Mouse (Mus musculus) embryonic facial prominence, embryonic 14.5 days (tissue): ENCODE data around the gene Cyba. TPM values are rescaled to one million over a fixed set of nuclear protein-coding genes. Genes with fewer than 3 reads are reported as not detected.

Source experiments
- ATAC-seq: fragments of 200-750 bp; cut with Nextera tagmentation; 2 replicates; pipeline ENCODE4 v1.8.0; 2017; ENCODE audit warnings: low read depth, moderate number of reproducible peaks, moderate TSS enrichment
- DNase-seq: peaks from one replicate; pipeline ENCODE4 v3.0.0-alpha.2; 2015; ENCODE audit warnings: low spot score
- H3K27ac ChIP-seq: fragments of 300-500 bp; sonication (generic); replicated peaks from 2 replicates; pipeline ENCODE4 v1.5.1; 2014; ENCODE audit warnings: low read depth, mild to moderate bottlenecking, low read length, moderate library complexity
- H3K27me3 ChIP-seq: fragments of 300-500 bp; sonication (generic); replicated peaks from 2 replicates; pipeline ENCODE4 v1.6.1; 2014; ENCODE audit warnings: low read length; ENCODE audit not compliant: control insufficient read depth, insufficient read depth
- H3K36me3 ChIP-seq: fragments of 300-500 bp; sonication (generic); 2 replicates; pipeline ENCODE4 v1.6.1; 2014; ENCODE audit warnings: low read length, mixed read lengths; ENCODE audit not compliant: control insufficient read depth, insufficient read depth
- H3K4me1 ChIP-seq: fragments of 300-500 bp; sonication (generic); 2 replicates; pipeline ENCODE4 v1.6.1; 2014; ENCODE audit warnings: antibody characterized with exemption, low read length; ENCODE audit not compliant: control insufficient read depth, insufficient read depth
- H3K4me2 ChIP-seq: fragments of 300-500 bp; sonication (generic); 2 replicates; pipeline ENCODE4 v1.6.1; 2014; ENCODE audit warnings: low read depth, mild to moderate bottlenecking, low read length, moderate library complexity, mixed read lengths
- H3K4me3 ChIP-seq: fragments of 300-500 bp; sonication (generic); 2 replicates; pipeline ENCODE4 v1.5.1; 2014; ENCODE audit warnings: low read depth, mild to moderate bottlenecking, low read length
- H3K9ac ChIP-seq: fragments of 300-500 bp; sonication (generic); 2 replicates; pipeline ENCODE4 v1.6.1; 2014; ENCODE audit warnings: low read depth, mild to moderate bottlenecking, low read length, moderate library complexity, mixed read lengths
- H3K9me3 ChIP-seq: fragments of 300-500 bp; sonication (generic); 2 replicates; pipeline ENCODE4 v1.6.1; 2016; ENCODE audit warnings: low read length; ENCODE audit not compliant: control insufficient read depth
- WGBS: fragments of 180-500 bp; shearing (Covaris S2); extraction: QIAGEN DNeasy Blood & Tissue Kit; methylation state at CpG from one replicate; pipeline ENCODE4 v1.1.7; 2014; 5-methylcytosine and 5-hydroxymethylcytosine counted together
- polyA plus RNA-seq: library from polyadenylated mRNA; unstranded; fragments of >200 nt; fragmentation: Nextera tagmentation; extraction: Ambion mirVana; gene quantifications from 2 replicates; pipeline ENCODE4 v1.2.1, GENCODE M21; 2014

Gene Cyba
- polyA plus RNA-seq, 1 experiment from 2014 or later = 173 TPM

- peaks cover 15% of the 10 kb centered on the region for H3K4me1 ChIP-seq
- H3K27ac ChIP-seq = peak overlapping the region; percentile 71; the same call in 1 of the 2 replicates
- H3K36me3 ChIP-seq = peaks cover 12% of the 10 kb centered on the region; the same call in 1 of the 2 replicates
- WGBS = 1% methylated on average over 8 of the region's 12 CpGs
- peak overlapping the region; percentile 73 for H3K9ac ChIP-seq
- H3K4me3 ChIP-seq = peak overlapping the region; percentile 56
- ATAC-seq (peak; percentile 4; the same call in 1 of the 2 replicates), DNase-seq (no peak)
- H3K9me3 ChIP-seq = no peaks in the 10 kb centered on the region
- peak overlapping the region; percentile 97 for H3K4me2 ChIP-seq
- no peaks in the 10 kb centered on the region for H3K27me3 ChIP-seq
These were observed 10.1 kb upstream of the Cyba start for GRCm38 (mm10) chr8:122442781-122443180.

GRCm38 (mm10) chr8:122442356-122442755 is 9.6 kb upstream of the Cyba start:
- H3K4me1 ChIP-seq = peaks cover 15% of the 10 kb centered on the region
- peak overlapping the region; percentile 97 for H3K4me2 ChIP-seq
- no peak overlapping the region for H3K27ac ChIP-seq
- H3K9me3 ChIP-seq = no peaks in the 10 kb centered on the region
- DNase-seq (no peak), ATAC-seq (no peak)
- peak overlapping the region; percentile 56 for H3K4me3 ChIP-seq
- 18% methylated on average over 7 of the region's 7 CpGs for WGBS
- peaks cover 14% of the 10 kb centered on the region; the same call in 1 of the 2 replicates for H3K36me3 ChIP-seq
- peak overlapping the region; percentile 73 for H3K9ac ChIP-seq
- no peaks in the 10 kb centered on the region for H3K27me3 ChIP-seq

GRCm38 (mm10) chr8:122441326-122441725 is 8.6 kb upstream of the Cyba start:
- H3K27ac ChIP-seq = no peak overlapping the region
- WGBS = 100% methylated on average over 1 of the region's 1 CpGs
- H3K36me3 ChIP-seq = peaks cover 24% of the 10 kb centered on the region
- H3K27me3 ChIP-seq = no peaks in the 10 kb centered on the region
- H3K9me3 ChIP-seq = no peaks in the 10 kb centered on the region
- H3K4me3 ChIP-seq = no peak overlapping the region
- H3K9ac ChIP-seq = 0 out of 2 replicates have a peak overlapping the region, but pooled peaks have one; percentile 30
- ATAC-seq (no peak), DNase-seq (no peak)
- no peak overlapping the region for H3K4me2 ChIP-seq
- peaks cover 15% of the 10 kb centered on the region for H3K4me1 ChIP-seq

- ATAC-seq (no peak), DNase-seq (no peak)
- peaks cover 5% of the 10 kb centered on the region for H3K4me1 ChIP-seq
- H3K36me3 ChIP-seq = peaks cover 42% of the 10 kb centered on the region
- no peak overlapping the region for H3K27ac ChIP-seq
- no peak overlapping the region for H3K4me2 ChIP-seq
- WGBS = 94% methylated on average over 16 of the region's 16 CpGs
- no peak overlapping the region for H3K9ac ChIP-seq
- no peak overlapping the region for H3K4me3 ChIP-seq
- H3K9me3 ChIP-seq = no peaks in the 10 kb centered on the region
- no peaks in the 10 kb centered on the region for H3K27me3 ChIP-seq
These were observed 6.6 kb upstream of the Cyba start for GRCm38 (mm10) chr8:122439336-122439735.

- Histone ChIP-seq H3K36me3 (peaks cover 48% of the 10 kb centered on the region), H3K4me2 (no peak overlapping the region), H3K27ac (no peak overlapping the region), H3K4me3 (no peak overlapping the region), H3K27me3 (no peaks in the 10 kb centered on the region), H3K4me1 (peaks cover 5% of the 10 kb centered on the region), H3K9me3 (no peaks in the 10 kb centered on the region), H3K9ac (no peak overlapping the region)
- ATAC-seq (no peak), DNase-seq (no peak)
- 83% methylated on average over 13 of the region's 13 CpGs for whole genome bisulfite sequencing
These were observed 5.1 kb upstream of the Cyba start for GRCm38 (mm10) chr8:122437708-122438331.

- WGBS = 87% methylated on average over 13 of the region's 20 CpGs
- Histone ChIP-seq H3K4me3 (no peak overlapping the region), H3K27me3 (no peaks in the 10 kb centered on the region), H3K4me2 (no peak overlapping the region), H3K9me3 (no peaks in the 10 kb centered on the region), H3K27ac (no peak overlapping the region), H3K36me3 (peaks cover 48% of the 10 kb centered on the region), H3K9ac (no peak overlapping the region), H3K4me1 (peaks cover 4% of the 10 kb centered on the region)
- DNase-seq = no peak
- no peak for ATAC-seq
These were observed 3.9 kb upstream of the Cyba start for GRCm38 (mm10) chr8:122436586-122437125.

- H3K9me3 ChIP-seq = no peaks in the 10 kb centered on the region
- H3K4me2 ChIP-seq = no peak overlapping the region
- no peak overlapping the region for H3K4me3 ChIP-seq
- peaks cover 48% of the 10 kb centered on the region for H3K36me3 ChIP-seq
- H3K4me1 ChIP-seq = peaks cover 7% of the 10 kb centered on the region
- no peaks in the 10 kb centered on the region for H3K27me3 ChIP-seq
- DNase-seq (no peak), ATAC-seq (no peak)
- 93% methylated on average over 9 of the region's 9 CpGs for WGBS
- H3K9ac ChIP-seq = no peak overlapping the region
- no peak overlapping the region for H3K27ac ChIP-seq
These were observed 3.4 kb upstream of the Cyba start for GRCm38 (mm10) chr8:122436146-122436545.

GRCm38 (mm10) chr8:122435375-122435774 is 2.6 kb upstream of the Cyba start:
- H3K4me1 ChIP-seq = peaks cover 7% of the 10 kb centered on the region

More at GRCm38 (mm10) chr8:122435375-122435774, 2.6 kb upstream of the Cyba start:
- no peak overlapping the region for H3K4me2 ChIP-seq
- H3K9me3 ChIP-seq = no peaks in the 10 kb centered on the region
- H3K36me3 ChIP-seq = peaks cover 48% of the 10 kb centered on the region
- no peak overlapping the region for H3K4me3 ChIP-seq
- ATAC-seq (no peak), DNase-seq (no peak)
- no peaks in the 10 kb centered on the region for H3K27me3 ChIP-seq
- H3K27ac ChIP-seq = no peak overlapping the region
- 83% methylated on average over 6 of the region's 6 CpGs for WGBS
- no peak overlapping the region for H3K9ac ChIP-seq
